Mouse (Mus musculus) embryonic facial prominence, embryonic 11.5 days (tissue): Measurements from ENCODE around the gene Hpse2. TPM values are rescaled to one million over a fixed set of nuclear protein-coding genes. Genes with fewer than 3 reads are reported as not detected.

Experiments used
- ATAC-seq: fragments of 200-750 bp; cut with Nextera tagmentation; replicated peaks from 2 replicates; pipeline ENCODE4 v1.8.0; 2017; ENCODE audit warnings: low read depth; ENCODE audit not compliant: insufficient number of reproducible peaks, low FRiP score, low TSS enrichment
- DNase-seq: peaks from one replicate; pipeline ENCODE4 v3.0.0-alpha.2; 2015; ENCODE audit warnings: low spot score
- H3K27ac ChIP-seq: fragments of 300-500 bp; sonication (generic); replicated peaks from 2 replicates; pipeline ENCODE4 v1.5.1; 2014; ENCODE audit warnings: mild to moderate bottlenecking, low read depth, low read length, control low read depth
- H3K27me3 ChIP-seq: fragments of 300-500 bp; sonication (generic); 2 replicates; pipeline ENCODE4 v1.6.1; 2014; ENCODE audit warnings: mild to moderate bottlenecking, low read length, moderate library complexity, mixed read lengths; ENCODE audit not compliant: control insufficient read depth, insufficient read depth
- H3K36me3 ChIP-seq: fragments of 300-500 bp; sonication (generic); replicated peaks from 2 replicates; pipeline ENCODE4 v1.6.1; 2014; ENCODE audit warnings: low read depth, mild to moderate bottlenecking, low read length, moderate library complexity, mixed read lengths; ENCODE audit not compliant: control insufficient read depth, insufficient read depth
- H3K4me1 ChIP-seq: fragments of 300-500 bp; sonication (generic); 2 replicates; pipeline ENCODE4 v1.6.1; 2014; ENCODE audit warnings: low read length, mixed read lengths; ENCODE audit not compliant: control insufficient read depth, insufficient read depth
- H3K4me2 ChIP-seq: fragments of 300-500 bp; sonication (generic); 2 replicates; pipeline ENCODE4 v1.6.1; 2014; ENCODE audit warnings: low read depth, mild to moderate bottlenecking, control low read depth, low read length, moderate library complexity
- H3K4me3 ChIP-seq: fragments of 300-500 bp; sonication (generic); 2 replicates; pipeline ENCODE4 v1.5.1; 2014; ENCODE audit warnings: low read depth, low read length, control low read depth
- H3K9ac ChIP-seq: fragments of 300-500 bp; sonication (generic); replicated peaks from 2 replicates; pipeline ENCODE4 v1.6.1; 2014; ENCODE audit warnings: mild to moderate bottlenecking, control low read depth, low read length
- H3K9me3 ChIP-seq: fragments of 300-500 bp; sonication (generic); replicated peaks from 2 replicates; pipeline ENCODE4 v1.6.1; 2016; ENCODE audit warnings: mild to moderate bottlenecking, low read length, inconsistent platforms, mixed read lengths; ENCODE audit not compliant: control insufficient read depth
- WGBS: fragments of 180-500 bp; shearing (Covaris S2); extraction: QIAGEN DNeasy Blood & Tissue Kit; methylation state at CpG from one replicate; pipeline ENCODE4 v1.1.7; 2014; 5-methylcytosine and 5-hydroxymethylcytosine counted together
- polyA plus RNA-seq: library from polyadenylated mRNA; unstranded; fragments of >200 nt; fragmentation: Nextera tagmentation; extraction: Ambion mirVana; gene quantifications from 2 replicates; pipeline ENCODE4 v1.2.1, GENCODE M21; 2014

The Hpse2 gene
- polyA plus RNA-seq, 1 experiment from 2014 or later: 6.6 TPM

DNA sequence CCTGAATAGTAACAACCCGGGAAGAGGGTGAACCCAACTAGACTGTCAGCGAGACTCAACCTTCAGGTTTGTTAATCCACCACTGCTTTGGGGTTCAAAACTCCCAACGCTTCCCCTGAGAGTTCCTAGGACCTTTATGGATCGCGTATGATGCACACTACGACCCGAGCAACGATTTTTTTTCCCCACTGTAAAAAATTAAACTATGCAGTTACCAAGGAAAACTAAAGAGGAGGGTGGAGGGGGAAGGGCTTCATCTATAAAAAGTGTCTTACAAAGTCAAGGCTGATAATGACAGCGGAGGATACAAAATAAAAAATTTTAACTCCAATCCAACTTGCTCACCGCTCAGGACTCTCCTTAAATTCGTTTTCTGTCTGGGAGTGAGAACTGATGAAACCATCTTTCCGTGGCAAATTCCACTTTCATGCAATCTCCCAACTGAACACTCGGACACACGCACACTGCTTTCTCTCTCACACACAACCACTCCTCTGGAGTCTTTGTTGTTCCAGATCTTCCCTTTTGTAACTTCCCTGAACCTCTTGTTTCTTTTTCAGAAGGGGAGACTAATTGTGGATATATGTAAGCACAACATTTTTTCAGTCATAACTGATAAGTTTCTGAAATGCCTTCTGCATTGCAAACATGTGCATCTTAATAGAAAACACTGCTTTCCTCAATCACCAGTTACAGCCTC, 934 bp downstream of the Hpse2 start:
- DNase-seq (peak; percentile 40), ATAC-seq (no peak)
- no peaks in the 10 kb centered on the region for H3K36me3 ChIP-seq
- no peaks in the 10 kb centered on the region for H3K9me3 ChIP-seq
- WGBS: under 1% methylated on average over 14 of the region's 14 CpGs
- peak overlapping the region; percentile 60 for H3K9ac ChIP-seq
- peaks cover 21% of the 10 kb centered on the region for H3K27me3 ChIP-seq
- H3K27ac ChIP-seq: no peak overlapping the region; the same call in 1 of the 2 replicates
- H3K4me2 ChIP-seq: peak overlapping the region; percentile 65
- peak overlapping the region; percentile 42 for H3K4me3 ChIP-seq
- H3K4me1 ChIP-seq: no peaks in the 10 kb centered on the region; the same call in 1 of the 2 replicates

DNA sequence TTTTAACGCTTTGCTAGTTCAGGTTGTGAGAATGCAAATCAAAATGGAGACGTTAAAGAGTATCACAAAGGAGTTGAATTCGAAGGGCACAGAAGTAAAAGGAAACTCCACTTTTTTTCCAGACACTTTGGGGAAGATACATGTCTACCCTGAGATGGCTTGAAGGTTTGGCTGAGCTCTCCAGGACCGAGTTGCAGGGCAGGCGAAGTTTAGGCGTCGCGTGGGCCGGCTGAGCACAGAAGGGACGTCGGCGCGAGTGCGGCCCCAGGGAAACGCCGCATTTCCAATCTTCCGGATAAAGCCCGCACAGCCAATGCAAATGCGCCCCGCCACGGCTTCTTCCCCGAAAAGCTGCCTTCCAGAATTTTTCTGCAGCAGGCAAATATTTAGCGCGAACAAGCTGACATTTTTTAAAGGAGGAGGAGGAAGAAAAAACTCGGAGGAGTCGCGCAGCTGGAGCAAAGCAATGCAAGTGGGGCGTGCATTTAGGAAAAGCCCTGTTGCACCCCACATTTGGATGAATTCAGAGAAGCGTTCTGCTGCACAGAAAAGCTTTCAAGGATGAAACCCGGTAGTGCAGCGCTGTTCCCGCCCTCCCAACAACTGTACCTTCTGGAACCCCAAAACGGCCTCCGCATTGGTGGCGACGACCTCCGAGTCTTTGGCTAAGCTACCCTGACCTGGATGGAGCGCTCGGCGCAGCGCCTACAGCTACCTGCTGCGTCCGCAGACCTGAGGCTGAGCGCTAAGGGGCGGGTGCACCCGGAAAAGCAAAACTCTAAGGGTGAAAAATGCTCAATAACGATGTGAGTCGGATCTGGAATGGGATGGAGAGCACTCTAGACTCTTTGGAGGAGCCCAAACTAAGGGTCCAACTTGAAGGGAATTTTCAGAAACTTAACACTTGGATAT, 1.9 kb downstream of the Hpse2 start:
- DNase-seq (peak; percentile 49), ATAC-seq (no peak)
- no peaks in the 10 kb centered on the region for H3K36me3 ChIP-seq
- peak overlapping the region; percentile 42 for H3K4me3 ChIP-seq
- peak overlapping the region; percentile 52 for H3K27ac ChIP-seq
- WGBS: under 1% methylated on average over 48 of the region's 48 CpGs
- no peaks in the 10 kb centered on the region for H3K9me3 ChIP-seq
- peaks cover 21% of the 10 kb centered on the region for H3K27me3 ChIP-seq
- no peaks in the 10 kb centered on the region; the same call in 1 of the 2 replicates for H3K4me1 ChIP-seq
- peak overlapping the region; percentile 60 for H3K9ac ChIP-seq
- H3K4me2 ChIP-seq: peak overlapping the region; percentile 65

DNA sequence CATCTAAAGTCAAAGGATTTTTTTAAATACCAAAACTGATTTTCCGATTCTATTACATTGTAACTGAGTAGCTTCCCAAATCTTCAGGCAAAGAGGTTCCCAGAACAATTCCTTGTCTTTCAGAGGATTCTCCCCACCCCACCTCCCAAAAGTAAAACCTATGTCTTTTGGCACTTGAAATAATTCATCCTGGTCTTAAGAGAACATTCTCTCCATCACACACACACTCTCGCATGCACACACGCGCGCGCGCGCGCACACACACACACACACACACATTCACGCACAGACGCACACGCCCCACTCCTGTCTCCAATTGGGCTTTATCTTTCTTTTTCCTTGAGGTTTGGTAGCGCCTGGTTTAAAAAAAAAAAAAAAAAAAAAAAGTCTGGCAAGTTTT, 2.7 kb downstream of the Hpse2 start:
- Histone ChIP-seq H3K4me2 (peak overlapping the region; percentile 65), H3K36me3 (no peaks in the 10 kb centered on the region), H3K4me1 (no peaks in the 10 kb centered on the region; the same call in 1 of the 2 replicates), H3K9ac (peak overlapping the region; percentile 65), H3K4me3 (peak overlapping the region; percentile 42), H3K27ac (no peak overlapping the region), H3K27me3 (peaks cover 21% of the 10 kb centered on the region), H3K9me3 (no peaks in the 10 kb centered on the region)
- 2% methylated on average over 13 of the region's 13 CpGs for WGBS
- ATAC-seq: no peak
- peak; percentile 50 for DNase-seq

DNA sequence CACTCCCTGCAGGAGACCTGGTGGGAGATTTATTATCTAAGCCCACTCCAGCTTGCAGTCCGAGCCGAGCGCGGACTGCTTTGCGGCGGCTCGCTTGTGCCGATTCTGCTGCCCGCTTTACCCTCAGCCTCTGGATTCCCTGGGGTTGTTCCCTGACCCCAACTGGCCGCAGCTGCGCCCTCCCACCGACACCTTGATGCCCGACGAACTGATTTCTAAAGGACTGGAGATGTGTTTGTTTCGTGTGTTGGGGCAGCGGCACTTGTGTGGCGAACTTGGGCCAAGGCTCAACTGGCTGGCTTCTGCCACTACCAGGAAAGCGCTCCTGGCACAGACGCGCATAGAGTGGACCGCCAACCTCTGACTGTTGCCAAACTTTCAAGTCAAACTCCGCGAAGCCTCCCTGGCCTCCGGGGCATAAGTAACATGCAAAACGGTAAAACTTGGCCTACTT, 3.1 kb downstream of the Hpse2 start:
- Histone ChIP-seq H3K9ac (peak overlapping the region; percentile 65), H3K27me3 (peaks cover 21% of the 10 kb centered on the region)
- no peak for ATAC-seq

DNA sequence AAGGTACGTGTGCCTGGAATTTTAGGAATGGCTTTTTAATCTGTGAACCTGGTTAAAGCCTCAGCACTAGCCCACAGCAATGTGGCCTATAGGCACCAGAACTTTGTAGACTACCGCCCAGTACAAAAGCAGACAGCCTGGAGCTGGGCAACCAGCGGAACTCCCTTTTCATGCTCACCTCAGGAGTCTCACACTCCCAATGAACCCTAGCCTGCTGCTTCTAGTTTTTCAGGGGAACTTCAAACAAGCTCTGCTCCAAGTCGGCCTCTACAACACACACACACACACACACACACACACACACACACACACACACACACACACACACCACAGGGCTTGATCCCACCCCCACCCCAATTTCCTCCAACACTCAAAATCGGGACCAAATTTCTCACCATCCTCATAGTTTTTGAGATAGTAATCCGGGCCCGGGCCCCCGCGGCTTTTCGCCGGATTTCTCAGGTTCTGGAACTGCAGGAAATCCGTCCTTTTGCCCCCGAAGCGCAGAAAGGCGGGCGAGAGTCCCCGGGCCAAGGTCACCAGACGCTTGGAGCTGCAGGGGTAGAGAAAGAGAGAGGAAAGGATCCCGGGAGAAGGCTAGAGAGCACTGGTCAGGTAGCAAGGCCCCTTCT, 3.7 kb downstream of the Hpse2 start:
- Histone ChIP-seq H3K9ac (peak overlapping the region; percentile 65), H3K9me3 (no peaks in the 10 kb centered on the region), H3K27ac (peak overlapping the region; percentile 62), H3K4me2 (peak overlapping the region; percentile 65), H3K27me3 (peaks cover 21% of the 10 kb centered on the region), H3K4me3 (peak overlapping the region; percentile 42), H3K36me3 (no peaks in the 10 kb centered on the region), H3K4me1 (no peaks in the 10 kb centered on the region; the same call in 1 of the 2 replicates)
- DNase-seq (peak; percentile 50), ATAC-seq (peak; percentile 56; the same call in 1 of the 2 replicates)
- 1% methylated on average over 19 of the region's 19 CpGs for WGBS

More for the DNA sequence above, 3.1 kb downstream of the Hpse2 start:
- Histone ChIP-seq H3K36me3 (no peaks in the 10 kb centered on the region), H3K4me3 (peak overlapping the region; percentile 42), H3K27ac (peak overlapping the region; percentile 62), H3K4me2 (peak overlapping the region; percentile 65), H3K9me3 (no peaks in the 10 kb centered on the region), H3K4me1 (no peaks in the 10 kb centered on the region; the same call in 1 of the 2 replicates)
- DNase-seq: peak; percentile 56
- whole genome bisulfite sequencing: under 1% methylated on average over 25 of the region's 25 CpGs

DNA sequence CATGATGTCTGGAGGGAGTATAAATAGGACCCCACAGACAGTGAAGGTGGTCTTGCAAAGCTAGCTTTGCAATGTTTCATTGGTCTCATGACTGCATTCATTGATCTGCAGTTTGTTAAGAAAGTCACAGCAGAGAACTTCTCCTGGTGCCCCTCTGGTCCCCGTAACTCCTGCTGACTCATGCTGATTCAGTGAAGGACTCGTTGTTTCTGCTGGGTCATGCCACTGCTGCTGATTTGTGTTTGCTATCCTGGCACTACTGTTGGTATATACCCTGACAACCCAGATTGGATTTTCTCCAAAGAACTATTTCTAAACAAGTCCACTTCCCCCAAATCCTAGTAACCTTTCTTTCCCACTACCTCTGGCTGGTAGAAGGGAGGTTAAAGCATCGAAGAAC, 29.3 kb downstream of the Hpse2 start:
- Histone ChIP-seq H3K4me1 (no peaks in the 10 kb centered on the region), H3K4me2 (no peak overlapping the region), H3K36me3 (no peaks in the 10 kb centered on the region), H3K27ac (no peak overlapping the region), H3K27me3 (no peaks in the 10 kb centered on the region), H3K4me3 (no peak overlapping the region), H3K9me3 (no peaks in the 10 kb centered on the region), H3K9ac (no peak overlapping the region)
- no peak for DNase-seq
- 90% methylated on average over 3 of the region's 3 CpGs for WGBS
- no peak for ATAC-seq

DNA sequence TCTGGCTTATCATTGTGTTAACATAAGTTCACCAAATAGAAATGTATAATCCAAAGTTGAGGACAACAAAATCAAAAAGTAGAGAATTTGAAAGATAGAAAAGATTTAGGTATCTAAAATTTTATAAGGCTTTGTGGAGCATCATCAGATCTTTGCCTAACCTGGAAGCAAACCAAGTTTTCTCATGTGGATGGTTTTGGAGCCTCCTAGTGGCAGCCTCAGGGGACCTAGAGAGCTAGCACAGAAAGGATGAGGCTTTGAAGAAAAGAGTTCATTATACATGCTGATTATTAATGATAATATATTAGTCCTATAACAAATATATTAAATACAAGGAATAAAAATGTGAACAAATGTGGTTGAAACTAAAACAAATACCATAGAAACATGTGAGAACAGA, 77.0 kb downstream of the Hpse2 start:
- no peaks in the 10 kb centered on the region for H3K36me3 ChIP-seq
- ATAC-seq: no peak

More for the DNA sequence above, 77.0 kb downstream of the Hpse2 start:
- H3K4me1 ChIP-seq: no peaks in the 10 kb centered on the region
- no peak overlapping the region for H3K9ac ChIP-seq
- no peak overlapping the region for H3K4me2 ChIP-seq
- H3K27me3 ChIP-seq: no peaks in the 10 kb centered on the region
- peak; percentile 62 for DNase-seq
- no peak overlapping the region for H3K4me3 ChIP-seq
- H3K9me3 ChIP-seq: no peaks in the 10 kb centered on the region
- no peak overlapping the region for H3K27ac ChIP-seq
